Comparison of ENCODE assay signal across 9 mouse cellular contexts in genomic region chr16:37583801-37584200, GRCm38 (mm10). TPM values are rescaled to one million over a fixed set of nuclear protein-coding genes. Genes with fewer than 3 reads are reported as not detected.
DNase-seq lines count a peak whose midpoint lies in the region; ATAC-seq and TF ChIP-seq lines count a peak whose summit lies in the region.
"Had no signal": no experiment of that assay in that cellular context is flagged by ENCODE, and none has a peak within 500 bp of the region (broad histone marks: within the 10 kb centered on the region; RNA-seq: fewer than 3 reads in every experiment).

No protein-coding gene starts in this region.

- peak overlapping the region; percentile 56 for H3K4me2 ChIP-seq in lung, embryonic 16.5 days (ENCODE audit: low read depth, low read length)
- peak overlapping the region; percentile 44 for H3K4me2 ChIP-seq in limb, embryonic 11.5 days (ENCODE audit: low read depth, severe bottlenecking)

- no peak for ATAC-seq in lung, embryonic 16.5 days (ENCODE audit: low read depth)
- no peak for ATAC-seq in limb, embryonic 11.5 days (ENCODE audit: insufficient number of reproducible peaks, low FRiP score, low TSS enrichment, low read depth)
- no peak for ATAC-seq in erythroid progenitor cell, adult 5-6 weeks (replicated peaks; ENCODE audit: low FRiP score, poor library complexity, severe bottlenecking)

- no peaks in the 10 kb centered on the region for H3K36me3 ChIP-seq in lung, embryonic 16.5 days (ENCODE audit: control insufficient read depth, insufficient read depth, low read length)
- no peaks in the 10 kb centered on the region for H3K36me3 ChIP-seq in limb, embryonic 11.5 days (ENCODE audit: control insufficient read depth, insufficient read depth, low read length)

- no peak for TF ChIP-seq CTCF in olfactory bulb, adult 2 months (IDR thresholded peaks at IDR 0.05; ENCODE audit: insufficient read depth, low read depth, low read length)

- no peaks in the 10 kb centered on the region for H3K9me3 ChIP-seq in lung, embryonic 16.5 days (ENCODE audit: control insufficient read depth, low read length)
- H3K9me3 ChIP-seq in limb, embryonic 11.5 days (ENCODE audit: control insufficient read depth, low read length): no peaks in the 10 kb centered on the region

- no peak for TF ChIP-seq POLR2A in olfactory bulb, adult 2 months (IDR thresholded peaks at IDR 0.05; ENCODE audit: insufficient read depth, low read depth, low read length)

- peak; percentile 32 for DNase-seq in cerebellum, adult 9-11 months
- no peak for DNase-seq in cerebellum, adult 11-12 months
- DNase-seq in lung, adult 18-20 months: no peak
- no peak for DNase-seq in limb, embryonic 11.5 days (ENCODE audit: low spot score)
- no peak for DNase-seq in frontal cortex, postnatal 10 days (ENCODE audit: low spot score in 2 of 2)

- H3K27me3 ChIP-seq in lung, embryonic 16.5 days (ENCODE audit: control insufficient read depth, insufficient read depth, low read depth, low read length): no peaks in the 10 kb centered on the region
- H3K27me3 ChIP-seq in limb, embryonic 11.5 days (ENCODE audit: control insufficient read depth, insufficient read depth, low read length): no peaks in the 10 kb centered on the region

- H3K27ac ChIP-seq in lung, embryonic 16.5 days (ENCODE audit: low read length): no peak overlapping the region
- H3K27ac ChIP-seq in limb, embryonic 11.5 days (replicated peaks; ENCODE audit: low read depth, low read length): no peak overlapping the region
- peak overlapping the region; percentile 98 for H3K27ac ChIP-seq in olfactory bulb, adult 2 months (ENCODE audit: insufficient read depth, low read depth, low read length)

- H3K9ac ChIP-seq in lung, embryonic 16.5 days (ENCODE audit: low read length): no peak overlapping the region; the same call in 1 of the 2 replicates
- no peak overlapping the region for H3K9ac ChIP-seq in limb, embryonic 11.5 days (ENCODE audit: low read length)

- WGBS in lung, embryonic 16.5 days: 43% methylated on average over 6 of the region's 6 CpGs
- WGBS in limb, embryonic 11.5 days: 52% methylated on average over 6 of the region's 6 CpGs
- WGBS in olfactory bulb, adult 2 months: 21% methylated on average over 6 of the region's 6 CpGs

- peak overlapping the region; percentile 31 for H3K4me3 ChIP-seq in lung, embryonic 16.5 days (ENCODE audit: low read length)
- no peak overlapping the region for H3K4me3 ChIP-seq in limb, embryonic 11.5 days (ENCODE audit: low read depth, low read length)
- no peak overlapping the region for H3K4me3 ChIP-seq in olfactory bulb, adult 2 months (ENCODE audit: insufficient read depth, low read depth, low read length)

- peaks cover 6% of the 10 kb centered on the region; the same call in 1 of the 2 replicates for H3K4me1 ChIP-seq in lung, embryonic 16.5 days (replicated peaks; ENCODE audit: control insufficient read depth, insufficient read depth, low read length)
- H3K4me1 ChIP-seq in limb, embryonic 11.5 days (ENCODE audit: control insufficient read depth, insufficient read depth, low read length): 0 out of 2 replicates have a peak, but pooled peaks cover 4% of the 10 kb centered on the region
- peaks cover 14% of the 10 kb centered on the region for H3K4me1 ChIP-seq in olfactory bulb, adult 2 months (ENCODE audit: control insufficient read depth, insufficient read depth, low read length)

RNA-seq across cellular contexts. Expression of gene Hgd, which starts 3.8 kb away (rescaled TPM):
- 0.46 and 0.77 TPM in 2 replicates for polyA plus RNA-seq in lung, embryonic 16.5 days (2015; fragmentation: Nextera tagmentation; extraction: Ambion mirVana)
- polyA plus RNA-seq in limb, embryonic 11.5 days (2014; fragmentation: Nextera tagmentation; extraction: Ambion mirVana): 0.48 TPM in 1 of 2 replicates, not detected in the other
- not detected in 2 replicates for polyA plus RNA-seq in olfactory bulb, adult 2 months (2012; ENCODE audit: insufficient read depth, insufficient read length, low replicate concordance, missing spikeins)
- not detected in 2 replicates for total RNA-seq in erythroid progenitor cell, adult 5-6 weeks (2015; ENCODE audit: low replicate concordance)
- not detected in 2 replicates for total RNA-seq in erythroid progenitor cell, adult 5-6 weeks (2017; ENCODE audit: low replicate concordance)
- total RNA-seq: hematopoietic stem cell, adult 5-6 weeks had no signal

RNA-seq across cellular contexts. Expression of gene Rabl3, which starts 44.1 kb away (rescaled TPM):
- polyA plus RNA-seq in lung, embryonic 16.5 days (2015; fragmentation: Nextera tagmentation; extraction: Ambion mirVana): 20.3 and 20.5 TPM in 2 replicates
- 42.7 and 42.9 TPM in 2 replicates for polyA plus RNA-seq in limb, embryonic 11.5 days (2014; fragmentation: Nextera tagmentation; extraction: Ambion mirVana)
- polyA plus RNA-seq in olfactory bulb, adult 2 months (2012; ENCODE audit: insufficient read depth, insufficient read length, low replicate concordance, missing spikeins): not detected in 2 replicates
- 7.1 and 11.2 TPM in 2 replicates for total RNA-seq in erythroid progenitor cell, adult 5-6 weeks (2015; ENCODE audit: low replicate concordance)
- 3.6 and 8.5 TPM in 2 replicates for total RNA-seq in erythroid progenitor cell, adult 5-6 weeks (2017; ENCODE audit: low replicate concordance)

RNA-seq across cellular contexts. Expression of gene Gtf2e1, which starts 44.2 kb away (rescaled TPM):
- polyA plus RNA-seq in lung, embryonic 16.5 days (2015; fragmentation: Nextera tagmentation; extraction: Ambion mirVana): 21.7 and 22.3 TPM in 2 replicates
- polyA plus RNA-seq in limb, embryonic 11.5 days (2014; fragmentation: Nextera tagmentation; extraction: Ambion mirVana): 45.4 and 50.1 TPM in 2 replicates
- polyA plus RNA-seq in olfactory bulb, adult 2 months (2012; ENCODE audit: insufficient read depth, insufficient read length, low replicate concordance, missing spikeins): not detected in 2 replicates
- total RNA-seq in erythroid progenitor cell, adult 5-6 weeks (2015; ENCODE audit: low replicate concordance): 0.42 and 3.2 TPM in 2 replicates
- 3.0 and 3.7 TPM in 2 replicates for total RNA-seq in erythroid progenitor cell, adult 5-6 weeks (2017; ENCODE audit: low replicate concordance)

Comparison
In these comparisons a context has a peak if more than half of its experiments do, and no peak if none do; other contexts are left out.
1. RNA of gene Rabl3, which starts 44.1 kb away (polyA plus RNA-seq): 42.7 to 42.9 TPM in limb, embryonic 11.5 days and 20.3 to 20.5 TPM in lung, embryonic 16.5 days; not detected in olfactory bulb, adult 2 months; every median in the first group is over 10 times any median in the second.
2. RNA of gene Gtf2e1, which starts 44.2 kb away (polyA plus RNA-seq): 45.4 to 50.1 TPM in limb, embryonic 11.5 days and 21.7 to 22.3 TPM in lung, embryonic 16.5 days; not detected in olfactory bulb, adult 2 months; every median in the first group is over 10 times any median in the second.